Mouse (Mus musculus): ENCODE data around the gene Rab11b.

The Rab11b gene

GRCm38 (mm10) chr17:33760255-33761165 is at the start of gene Rab11b:
Gene Rab11b (minus strand): TSS chr17:33760530.
- peak; percentile 99 to 100 for DNase-seq (ENCODE audit: low spot score in 2 of 2)

GRCm38 (mm10) chr17:33808192-33808591 is 47.9 kb upstream of the Rab11b start:
- no peak for DNase-seq (ENCODE audit: low spot score in 2 of 2)

GRCm38 (mm10) chr17:33807181-33807888 is 47.0 kb upstream of the Rab11b start:
- no peak for DNase-seq (ENCODE audit: low spot score in 2 of 2)

- no peak for DNase-seq (ENCODE audit: low spot score in 2 of 2)
Measured at GRCm38 (mm10) chr17:33804745-33805144, 44.4 kb upstream of the Rab11b start.

GRCm38 (mm10) chr17:33804205-33804604 is 43.9 kb upstream of the Rab11b start:
- DNase-seq (ENCODE audit: low spot score in 2 of 2), result no peak

GRCm38 (mm10) chr17:33802221-33802620 is 41.9 kb upstream of the Rab11b start:
- DNase-seq (ENCODE audit: low spot score in 2 of 2), result no peak

GRCm38 (mm10) chr17:33799277-33799676 is 38.9 kb upstream of the Rab11b start:
- no peak for DNase-seq (ENCODE audit: low spot score in 2 of 2)

- no peak for DNase-seq (ENCODE audit: low spot score in 2 of 2)
Measured at GRCm38 (mm10) chr17:33798306-33798705, 38.0 kb upstream of the Rab11b start.

GRCm38 (mm10) chr17:33788732-33789131 is 28.4 kb upstream of the Rab11b start:
- no peak for DNase-seq (ENCODE audit: low spot score in 2 of 2)

GRCm38 (mm10) chr17:33786375-33786774 is 26.0 kb upstream of the Rab11b start:
- no peak for DNase-seq (ENCODE audit: low spot score in 2 of 2)

- DNase-seq (ENCODE audit: low spot score in 2 of 2), result no peak
Measured at GRCm38 (mm10) chr17:33784939-33785338, 24.6 kb upstream of the Rab11b start.

- DNase-seq (ENCODE audit: low spot score in 2 of 2), result no peak
Measured at GRCm38 (mm10) chr17:33783408-33783807, 23.1 kb upstream of the Rab11b start.

- DNase-seq (ENCODE audit: low spot score in 2 of 2), result no peak
Measured at GRCm38 (mm10) chr17:33782067-33782466, 21.7 kb upstream of the Rab11b start.

- peak; percentile 61 to 69 for DNase-seq (ENCODE audit: low spot score in 2 of 2)
Measured at GRCm38 (mm10) chr17:33781124-33781977, 21.0 kb upstream of the Rab11b start, which contains the start of gene Angptl4. Gene Angptl4 (minus strand): TSS chr17:33781830.

GRCm38 (mm10) chr17:33780431-33780830 is 20.1 kb upstream of the Rab11b start:
- peak; percentile 28 to 56 for DNase-seq (ENCODE audit: low spot score in 2 of 2)

- no peak for DNase-seq (ENCODE audit: low spot score in 2 of 2)
Measured at GRCm38 (mm10) chr17:33779967-33780295, 19.6 kb upstream of the Rab11b start.

GRCm38 (mm10) chr17:33779271-33779966 is 19.1 kb upstream of the Rab11b start:
- no peak for DNase-seq (ENCODE audit: low spot score in 2 of 2)

GRCm38 (mm10) chr17:33775287-33775686 is 15.0 kb upstream of the Rab11b start:
- no peak for DNase-seq (ENCODE audit: low spot score in 2 of 2)

- DNase-seq (ENCODE audit: low spot score in 2 of 2), result no peak
Measured at GRCm38 (mm10) chr17:33774573-33775155, 14.3 kb upstream of the Rab11b start.

GRCm38 (mm10) chr17:33773871-33774572 is 13.7 kb upstream of the Rab11b start:
- no peak for DNase-seq (ENCODE audit: low spot score in 2 of 2)
